Mouse (Mus musculus) heart, adult 18-20 months (tissue): ENCODE data around the gene Myd88. TPM values are rescaled to one million over a fixed set of nuclear protein-coding genes. Genes with fewer than 3 reads are reported as not detected.
A peak's percentile ranks its signal among the peaks of the same experiment; 100 is the strongest.

Experiments used
- DNase-seq, 2 experiments: peaks; one replicate each; pipeline ENCODE4 v3.0.0; 2021 to 2022; ENCODE audit warnings: mixed read lengths in 1 of 2
- total RNA-seq, 2 experiments: library from RNA; stranded (reverse); gene quantifications; 2 replicates each; pipeline ENCODE4 v1.2.3; 2021

Gene Myd88
- total RNA-seq, 2 experiments from 2014 or later = 12.9 to 13.9 TPM

- no peak for DNase-seq
Observed at GRCm38 (mm10) chr9:119340212-119340580, 1.0 kb downstream of the Myd88 start.

GRCm38 (mm10) chr9:119339558-119340211, 1.5 kb downstream of the Myd88 start, which contains the start of gene Acaa1a:
Gene Acaa1a, plus strand, starts transcription at chr9:119339676.
- peak; percentile 88 to 89 for DNase-seq

- DNase-seq = no peak
Observed at GRCm38 (mm10) chr9:119339106-119339505, 2.1 kb downstream of the Myd88 start.

GRCm38 (mm10) chr9:119338350-119338749, 2.9 kb downstream of the Myd88 start:
- no peak for DNase-seq

GRCm38 (mm10) chr9:119337842-119338241, 3.4 kb downstream of the Myd88 start:
- no peak for DNase-seq

- DNase-seq = no peak
Observed at GRCm38 (mm10) chr9:119335571-119335970, 5.6 kb downstream of the Myd88 start.

GRCm38 (mm10) chr9:119334834-119335233, 6.4 kb downstream of the Myd88 start:
- no peak for DNase-seq

GRCm38 (mm10) chr9:119334324-119334723, 6.9 kb downstream of the Myd88 start:
- DNase-seq = peak; percentile 80 to 88

- DNase-seq = no peak
Observed at GRCm38 (mm10) chr9:119330186-119330963, 10.8 kb downstream of the Myd88 start.

GRCm38 (mm10) chr9:119328488-119328887, 12.7 kb downstream of the Myd88 start:
- no peak for DNase-seq

- no peak for DNase-seq
Observed at GRCm38 (mm10) chr9:119324130-119324529, 17.1 kb downstream of the Myd88 start.

GRCm38 (mm10) chr9:119323260-119323645, 18.0 kb downstream of the Myd88 start:
- DNase-seq = no peak

- peak; percentile 100 for DNase-seq
Observed at GRCm38 (mm10) chr9:119322289-119323259, 18.6 kb downstream of the Myd88 start, which contains the start of gene Oxsr1. Gene Oxsr1, minus strand, starts transcription at chr9:119322427.

GRCm38 (mm10) chr9:119321392-119322229, 19.6 kb downstream of the Myd88 start:
- peak in 1 of 2 experiments; percentile 33 for DNase-seq

- DNase-seq = no peak
Observed at GRCm38 (mm10) chr9:119320946-119321345, 20.3 kb downstream of the Myd88 start.

- no peak for DNase-seq
Observed at GRCm38 (mm10) chr9:119320446-119320845, 20.8 kb downstream of the Myd88 start.

- DNase-seq = no peak
Observed at GRCm38 (mm10) chr9:119318891-119319290, 22.3 kb downstream of the Myd88 start.

GRCm38 (mm10) chr9:119313096-119313495, 28.1 kb downstream of the Myd88 start:
- no peak for DNase-seq

- no peak for DNase-seq
Observed at GRCm38 (mm10) chr9:119309067-119309466, 32.1 kb downstream of the Myd88 start.

- no peak for DNase-seq
Observed at GRCm38 (mm10) chr9:119305863-119306262, 35.3 kb downstream of the Myd88 start.

GRCm38 (mm10) chr9:119298563-119298962, 42.6 kb downstream of the Myd88 start:
- no peak for DNase-seq
